Mouse (Mus musculus) embryonic facial prominence, embryonic 13.5 days (tissue): ENCODE results near the gene Larp6. TPM values are rescaled to one million over a fixed set of nuclear protein-coding genes. Genes with fewer than 3 reads are reported as not detected.

Experiments used
- ATAC-seq: fragments of 200-750 bp; cut with Nextera tagmentation; 2 replicates; pipeline ENCODE4 v1.8.0; 2017; ENCODE audit warnings: low read depth; ENCODE audit not compliant: insufficient number of reproducible peaks, insufficient read depth, low FRiP score, low TSS enrichment
- H3K27ac ChIP-seq: fragments of 300-500 bp; sonication (generic); 2 replicates; pipeline ENCODE4 v1.5.1; 2015; ENCODE audit warnings: moderate library complexity, mild to moderate bottlenecking, inconsistent platforms
- H3K27me3 ChIP-seq: fragments of 300-500 bp; sonication (generic); 2 replicates; pipeline ENCODE4 v1.6.1; 2015; ENCODE audit warnings: mild to moderate bottlenecking, inconsistent platforms
- H3K36me3 ChIP-seq: fragments of 300-500 bp; sonication (generic); 2 replicates; pipeline ENCODE4 v1.6.1; 2015; ENCODE audit warnings: mild to moderate bottlenecking, inconsistent platforms
- H3K4me1 ChIP-seq: fragments of 300-500 bp; sonication (generic); 2 replicates; pipeline ENCODE4 v1.6.1; 2015; ENCODE audit warnings: inconsistent platforms
- H3K4me2 ChIP-seq: fragments of 300-500 bp; sonication (generic); 2 replicates; pipeline ENCODE4 v1.6.1; 2015; ENCODE audit warnings: moderate library complexity, mild to moderate bottlenecking, inconsistent platforms
- H3K4me3 ChIP-seq: fragments of 300-500 bp; sonication (generic); 2 replicates; pipeline ENCODE4 v1.5.1; 2015; ENCODE audit warnings: mild to moderate bottlenecking, inconsistent platforms
- H3K9ac ChIP-seq: fragments of 300-500 bp; sonication (generic); 2 replicates; pipeline ENCODE4 v1.6.1; 2015; ENCODE audit warnings: mild to moderate bottlenecking, inconsistent platforms
- H3K9me3 ChIP-seq: fragments of 300-500 bp; sonication (generic); 2 replicates; pipeline ENCODE4 v1.6.1; 2016; ENCODE audit warnings: inconsistent platforms
- WGBS: fragments of 180-500 bp; shearing (Covaris S2); methylation state at CpG from one replicate; pipeline ENCODE4 v1.1.7; 2015; ENCODE audit warnings: mixed read lengths; 5-methylcytosine and 5-hydroxymethylcytosine counted together
- polyA plus RNA-seq: library from polyadenylated mRNA; unstranded; fragments of >200 nt; fragmentation: Nextera tagmentation; extraction: Ambion mirVana; gene quantifications from 2 replicates; pipeline ENCODE4 v1.2.1, GENCODE M21; 2015

Larp6 gene
- polyA plus RNA-seq, 1 experiment from 2014 or later, result 4.8 TPM

DNA sequence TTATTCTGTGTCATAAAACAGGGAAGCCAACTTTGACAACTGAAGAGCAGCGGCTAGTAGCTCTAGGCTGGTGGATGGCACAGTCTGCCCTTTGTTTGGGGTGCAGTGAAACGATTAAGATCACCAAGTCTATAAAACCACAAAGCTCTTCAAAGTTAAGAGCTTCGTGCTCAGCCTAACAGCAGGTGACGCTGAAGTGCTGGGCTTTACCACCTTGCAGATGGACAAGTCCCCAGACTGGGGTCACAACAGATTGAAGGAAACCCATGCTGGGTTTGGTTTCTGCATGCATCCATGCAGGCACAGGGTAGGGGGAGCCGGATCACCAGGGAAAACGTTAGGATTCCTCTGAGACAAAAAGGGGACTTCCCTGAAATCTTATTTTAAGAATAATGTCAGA, 33.8 kb downstream of the Larp6 start:
- Histone ChIP-seq H3K27me3 (peaks cover 4% of the 10 kb centered on the region; the same call in 1 of the 2 replicates), H3K4me3 (no peak overlapping the region), H3K4me2 (no peak overlapping the region), H3K9ac (no peak overlapping the region), H3K4me1 (peaks cover 11% of the 10 kb centered on the region), H3K36me3 (no peaks in the 10 kb centered on the region), H3K27ac (no peak overlapping the region), H3K9me3 (peaks cover 3% of the 10 kb centered on the region; the same call in 1 of the 2 replicates)
- ATAC-seq, result no peak
- 57% methylated on average over 6 of the region's 6 CpGs for WGBS

DNA sequence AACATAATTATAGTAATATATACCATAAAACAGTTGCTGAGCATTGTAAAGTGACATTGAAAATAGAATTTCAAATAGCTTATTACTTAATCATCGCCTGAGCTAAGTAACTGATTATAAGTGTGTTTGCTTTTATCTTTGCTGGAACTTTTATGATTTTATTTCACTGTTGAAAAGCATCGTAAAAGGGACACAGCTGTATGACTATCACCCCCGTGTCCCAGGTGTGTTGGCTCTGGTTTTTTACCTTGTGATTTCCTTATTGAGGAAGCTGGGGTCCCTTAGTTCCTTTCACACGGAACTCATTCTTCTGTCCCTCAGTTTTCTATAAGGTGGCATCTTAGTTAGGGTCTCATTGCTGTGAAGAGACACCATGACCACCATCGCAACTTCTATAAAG, 34.9 kb downstream of the Larp6 start:
- ATAC-seq, result no peak
- no peaks in the 10 kb centered on the region for H3K36me3 ChIP-seq
- H3K27me3 ChIP-seq, result peaks cover 4% of the 10 kb centered on the region; the same call in 1 of the 2 replicates
- WGBS, result 84% methylated on average over 5 of the region's 5 CpGs
- H3K4me2 ChIP-seq, result no peak overlapping the region
- H3K27ac ChIP-seq, result no peak overlapping the region
- no peak overlapping the region for H3K9ac ChIP-seq
- H3K9me3 ChIP-seq, result peaks cover 3% of the 10 kb centered on the region; the same call in 1 of the 2 replicates
- no peak overlapping the region for H3K4me3 ChIP-seq
- H3K4me1 ChIP-seq, result peaks cover 8% of the 10 kb centered on the region

DNA sequence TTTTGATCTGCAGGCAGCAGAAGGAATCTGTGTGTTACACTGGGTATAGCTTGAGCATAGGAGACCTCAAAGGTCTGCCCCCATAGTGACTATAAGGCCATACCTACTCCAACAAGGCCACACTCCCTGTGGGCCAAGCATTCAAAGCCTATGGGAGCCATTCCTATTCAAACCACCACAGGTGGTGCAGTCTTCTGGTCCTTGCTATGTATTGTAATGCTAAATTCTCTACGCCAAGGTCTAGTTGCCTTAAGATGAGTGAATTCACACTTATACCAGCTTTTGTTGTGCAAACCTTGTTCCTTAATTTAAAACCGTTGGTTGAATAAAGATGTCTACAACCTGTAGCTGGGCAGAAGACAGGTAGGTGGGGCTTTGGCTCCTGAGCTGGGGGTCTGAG, 35.4 kb downstream of the Larp6 start:
- Histone ChIP-seq H3K9me3 (peaks cover 3% of the 10 kb centered on the region; the same call in 1 of the 2 replicates), H3K9ac (no peak overlapping the region), H3K4me3 (no peak overlapping the region), H3K4me1 (peaks cover 3% of the 10 kb centered on the region), H3K4me2 (no peak overlapping the region), H3K27ac (no peak overlapping the region), H3K27me3 (peaks cover 4% of the 10 kb centered on the region; the same call in 1 of the 2 replicates), H3K36me3 (no peaks in the 10 kb centered on the region)
- 86% methylated on average over 2 of the region's 2 CpGs for WGBS
- no peak for ATAC-seq

DNA sequence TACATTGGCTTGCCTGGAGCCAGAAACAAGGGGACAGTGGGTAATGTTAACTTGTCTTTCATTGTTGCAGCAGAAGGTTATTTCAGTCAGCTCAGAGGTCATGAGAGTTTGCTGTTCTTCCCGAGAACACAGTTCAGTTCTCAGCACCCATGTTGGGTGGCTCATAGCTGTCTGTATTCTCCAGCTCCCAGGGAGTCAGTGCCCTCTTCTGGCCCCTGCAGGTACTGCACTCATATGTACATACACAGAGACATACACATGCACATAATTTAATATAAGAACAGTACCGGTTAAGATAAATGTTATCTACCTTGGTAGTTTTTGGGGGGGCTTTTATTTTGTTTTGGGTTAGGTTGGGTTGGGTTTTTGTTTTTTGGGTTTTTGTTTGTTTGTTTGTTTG, 36.3 kb downstream of the Larp6 start:
- no peak overlapping the region for H3K27ac ChIP-seq
- H3K36me3 ChIP-seq, result no peaks in the 10 kb centered on the region
- ATAC-seq, result no peak
- 80% methylated on average over 2 of the region's 2 CpGs for WGBS
- H3K4me1 ChIP-seq, result no peaks in the 10 kb centered on the region
- H3K4me2 ChIP-seq, result no peak overlapping the region
- peaks cover 3% of the 10 kb centered on the region; the same call in 1 of the 2 replicates for H3K9me3 ChIP-seq
- no peak overlapping the region for H3K4me3 ChIP-seq
- H3K9ac ChIP-seq, result no peak overlapping the region
- H3K27me3 ChIP-seq, result peaks cover 4% of the 10 kb centered on the region; the same call in 1 of the 2 replicates

DNA sequence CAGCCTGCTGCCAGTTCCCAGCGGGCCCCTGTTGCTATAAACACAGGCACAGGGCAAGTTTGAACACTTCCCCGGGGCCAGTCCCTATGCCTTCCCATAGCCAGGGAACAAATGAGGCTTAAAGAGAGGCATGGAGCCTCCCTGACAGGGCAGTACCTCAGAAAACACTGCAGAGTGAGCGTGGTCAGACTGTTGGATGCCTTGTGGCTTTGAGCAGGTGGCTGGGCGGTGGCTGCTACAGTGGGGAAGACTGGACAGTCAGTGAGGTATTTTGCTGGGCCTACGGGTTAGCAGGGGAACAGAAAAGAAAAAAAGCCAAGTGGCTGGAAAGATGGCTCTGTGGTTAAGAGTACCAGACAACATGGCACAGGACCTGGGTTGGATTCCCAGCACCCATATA, 38.3 kb downstream of the Larp6 start:
- Histone ChIP-seq H3K4me3 (no peak overlapping the region), H3K9me3 (peaks cover 3% of the 10 kb centered on the region; the same call in 1 of the 2 replicates), H3K27me3 (no peaks in the 10 kb centered on the region), H3K27ac (no peak overlapping the region), H3K4me1 (no peaks in the 10 kb centered on the region), H3K36me3 (no peaks in the 10 kb centered on the region), H3K9ac (no peak overlapping the region), H3K4me2 (no peak overlapping the region)
- WGBS, result 87% methylated on average over 5 of the region's 5 CpGs
- no peak for ATAC-seq

DNA sequence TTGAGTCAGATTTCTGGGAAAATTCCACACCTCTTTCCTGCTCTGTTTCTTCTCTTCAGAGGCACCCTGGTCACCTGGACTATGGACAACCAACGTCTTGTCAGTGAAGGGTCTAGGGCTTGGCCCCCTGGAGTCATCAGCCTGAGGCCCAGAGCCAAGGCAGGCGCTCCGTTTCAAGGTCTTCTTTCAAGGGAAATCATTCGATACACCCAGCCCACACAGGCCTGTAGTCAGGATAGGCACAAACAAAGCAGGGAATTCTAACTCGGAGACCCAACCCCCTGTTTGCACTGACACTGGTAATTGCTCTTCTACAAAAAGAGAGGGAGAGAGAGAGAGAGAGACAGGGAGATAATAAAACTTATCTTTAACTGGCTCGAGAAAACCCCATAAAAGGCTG, 39.2 kb downstream of the Larp6 start:
- WGBS, result 54% methylated on average over 6 of the region's 6 CpGs
- ATAC-seq, result no peak

DNA sequence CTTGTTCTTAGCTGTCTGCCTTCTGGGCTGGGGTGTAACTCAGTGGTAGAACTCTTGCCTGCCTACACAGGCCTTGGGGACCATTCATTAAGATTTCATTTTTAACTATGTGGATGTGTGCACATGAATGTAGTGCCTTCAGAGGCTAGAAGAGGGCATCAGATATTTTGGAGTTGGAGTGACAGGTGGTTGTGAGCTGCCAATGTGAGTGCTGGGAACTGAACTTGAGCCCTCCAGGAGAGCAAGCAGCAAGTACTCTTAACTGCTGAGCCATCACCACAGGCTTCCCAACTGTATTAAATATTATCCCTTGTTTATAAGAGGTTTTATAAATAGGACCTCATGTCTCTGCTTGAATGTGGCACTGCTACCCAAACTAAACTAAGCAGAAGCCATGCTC, 39.8 kb downstream of the Larp6 start:
- Histone ChIP-seq H3K27ac (no peak overlapping the region), H3K9me3 (peaks cover 3% of the 10 kb centered on the region; the same call in 1 of the 2 replicates), H3K4me2 (no peak overlapping the region), H3K36me3 (no peaks in the 10 kb centered on the region), H3K9ac (no peak overlapping the region), H3K4me3 (no peak overlapping the region), H3K4me1 (peaks cover 2% of the 10 kb centered on the region; the same call in 1 of the 2 replicates), H3K27me3 (no peaks in the 10 kb centered on the region)
- no peak for ATAC-seq

More for the DNA sequence above, 39.2 kb downstream of the Larp6 start:
- no peaks in the 10 kb centered on the region for H3K36me3 ChIP-seq
- H3K27ac ChIP-seq, result no peak overlapping the region
- H3K4me1 ChIP-seq, result no peaks in the 10 kb centered on the region
- peaks cover 3% of the 10 kb centered on the region; the same call in 1 of the 2 replicates for H3K9me3 ChIP-seq
- H3K4me3 ChIP-seq, result no peak overlapping the region
- H3K27me3 ChIP-seq, result no peaks in the 10 kb centered on the region
- no peak overlapping the region for H3K4me2 ChIP-seq
- no peak overlapping the region for H3K9ac ChIP-seq

DNA sequence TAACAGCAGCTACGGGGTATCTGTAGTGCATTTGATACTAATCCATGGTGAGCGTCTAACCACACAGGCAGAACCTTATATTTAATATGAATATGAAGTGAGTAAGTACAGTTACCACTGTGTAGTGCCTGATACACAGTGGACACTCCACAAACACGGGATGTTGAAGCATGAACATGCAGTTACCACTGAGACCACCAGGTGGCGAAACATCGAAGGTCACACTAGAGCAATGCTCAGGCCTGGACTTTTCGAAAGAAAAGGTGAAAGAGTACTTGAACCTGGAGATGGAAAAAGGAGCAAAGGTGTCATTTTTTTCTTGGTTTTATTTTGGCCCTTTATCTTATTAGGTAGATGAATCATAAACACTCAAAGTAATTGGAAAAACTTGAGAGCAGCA, 43.5 kb downstream of the Larp6 start:
- 33% methylated on average over 6 of the region's 6 CpGs for WGBS
- Histone ChIP-seq H3K36me3 (no peaks in the 10 kb centered on the region), H3K4me1 (peaks cover 20% of the 10 kb centered on the region; the same call in 1 of the 2 replicates), H3K27me3 (no peaks in the 10 kb centered on the region), H3K4me3 (no peak overlapping the region), H3K4me2 (no peak overlapping the region), H3K9me3 (no peaks in the 10 kb centered on the region), H3K9ac (no peak overlapping the region), H3K27ac (no peak overlapping the region)
- ATAC-seq, result no peak

DNA sequence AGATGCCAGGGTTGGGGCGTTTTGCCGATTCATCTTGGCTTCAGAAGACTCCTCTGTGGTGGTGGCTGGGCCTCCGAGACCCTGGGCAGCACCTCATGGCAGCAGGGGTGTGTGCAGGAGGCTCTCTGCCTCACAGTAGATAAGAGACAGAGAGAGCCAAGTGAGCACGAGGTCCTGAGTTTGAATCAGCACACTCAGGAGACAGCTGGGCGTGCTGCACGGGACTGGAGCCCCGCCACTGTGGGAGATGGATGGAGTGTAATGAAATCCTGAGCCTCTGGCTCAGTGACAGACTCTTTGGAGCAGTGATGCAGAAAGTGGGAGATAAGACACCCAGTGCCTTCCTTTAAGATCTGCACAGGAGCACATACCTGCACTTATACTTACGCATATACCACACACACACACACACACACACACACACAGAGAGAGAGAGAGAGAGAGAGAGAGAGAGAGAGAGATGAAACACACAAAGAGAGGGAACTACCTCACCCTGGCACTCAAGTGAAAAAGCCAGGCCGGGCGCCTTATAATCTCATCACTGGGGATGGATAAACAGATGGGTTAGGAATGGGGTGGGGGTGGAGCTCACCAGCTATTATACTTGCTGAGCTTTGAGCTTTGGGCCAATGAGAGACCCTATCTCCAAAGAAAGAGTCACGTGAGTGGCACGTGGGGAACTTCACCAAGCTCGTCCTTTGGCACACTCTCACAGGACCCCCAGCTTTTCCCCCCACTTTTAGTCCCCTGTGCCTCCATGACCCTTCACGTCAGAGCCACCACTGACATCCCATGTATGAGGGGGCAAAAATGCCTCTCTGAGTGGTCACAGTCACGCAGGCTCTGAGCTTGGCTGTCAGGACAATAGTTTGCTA, 44.3 kb downstream of the Larp6 start:
- H3K9me3 ChIP-seq, result no peaks in the 10 kb centered on the region
- 77% methylated on average over 15 of the region's 15 CpGs for WGBS
- no peak overlapping the region for H3K4me2 ChIP-seq
- H3K4me1 ChIP-seq, result peaks cover 20% of the 10 kb centered on the region; the same call in 1 of the 2 replicates
- no peaks in the 10 kb centered on the region for H3K27me3 ChIP-seq
- no peak overlapping the region for H3K4me3 ChIP-seq
- no peak overlapping the region for H3K9ac ChIP-seq
- ATAC-seq, result no peak
- H3K36me3 ChIP-seq, result no peaks in the 10 kb centered on the region
- no peak overlapping the region for H3K27ac ChIP-seq

DNA sequence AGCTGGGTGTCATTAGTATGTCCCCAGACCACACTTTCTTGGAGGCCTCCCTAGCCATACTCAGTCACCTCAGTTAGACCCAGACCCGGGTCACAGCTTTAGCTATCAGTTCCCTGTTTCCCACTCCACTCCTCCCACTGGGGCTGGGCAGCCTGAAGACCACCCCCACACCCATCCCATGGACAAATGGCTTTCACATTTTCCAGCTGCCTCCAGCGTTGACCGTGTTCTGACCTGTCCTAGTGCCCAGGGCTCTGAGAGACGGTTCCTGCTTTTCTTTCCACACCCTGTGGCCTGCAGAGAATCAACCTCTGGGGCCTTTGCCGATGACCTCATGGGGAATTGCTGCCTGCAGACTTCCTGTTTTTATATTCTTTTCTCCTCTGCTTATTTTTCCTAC, 45.0 kb downstream of the Larp6 start:
- no peak overlapping the region for H3K27ac ChIP-seq
- H3K9me3 ChIP-seq, result no peaks in the 10 kb centered on the region
- ATAC-seq, result no peak
- H3K36me3 ChIP-seq, result no peaks in the 10 kb centered on the region
- peaks cover 20% of the 10 kb centered on the region; the same call in 1 of the 2 replicates for H3K4me1 ChIP-seq
- no peak overlapping the region for H3K9ac ChIP-seq
- H3K27me3 ChIP-seq, result no peaks in the 10 kb centered on the region
- WGBS, result 21% methylated on average over 5 of the region's 5 CpGs
- H3K4me2 ChIP-seq, result no peak overlapping the region
- H3K4me3 ChIP-seq, result no peak overlapping the region

DNA sequence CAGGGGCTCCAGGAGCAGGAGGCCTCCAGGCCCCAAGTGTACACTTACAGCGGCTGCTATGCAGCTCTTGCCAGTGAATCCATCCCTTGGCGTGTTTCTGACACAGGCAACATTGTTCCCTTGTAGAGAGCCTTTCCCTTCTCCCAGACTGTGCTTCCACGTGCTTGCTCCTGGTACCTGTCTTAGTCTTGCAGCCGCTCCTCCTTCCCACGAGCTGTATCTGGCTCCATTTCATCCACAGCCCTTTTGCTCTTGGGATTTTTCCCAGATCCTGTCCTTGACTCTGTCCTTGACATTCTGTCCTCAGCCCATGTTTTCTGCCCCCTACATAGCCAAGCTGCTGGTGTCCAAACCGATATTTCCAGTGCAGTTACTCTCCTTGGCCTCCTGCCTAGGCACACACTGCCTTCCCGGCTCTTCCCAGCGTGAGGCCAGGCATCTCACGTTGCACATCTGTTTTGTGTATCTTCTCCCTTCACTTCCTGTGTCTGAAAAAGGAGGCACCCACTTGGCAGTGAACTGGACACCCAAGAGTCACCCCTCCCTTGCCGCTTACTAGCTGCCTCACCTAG, 46.7 kb downstream of the Larp6 start:
- WGBS, result 52% methylated on average over 10 of the region's 10 CpGs
- Histone ChIP-seq H3K9me3 (no peaks in the 10 kb centered on the region), H3K27me3 (no peaks in the 10 kb centered on the region), H3K4me2 (no peak overlapping the region), H3K27ac (no peak overlapping the region), H3K9ac (no peak overlapping the region), H3K4me3 (no peak overlapping the region), H3K4me1 (peaks cover 20% of the 10 kb centered on the region; the same call in 1 of the 2 replicates), H3K36me3 (no peaks in the 10 kb centered on the region)
- ATAC-seq, result no peak

DNA sequence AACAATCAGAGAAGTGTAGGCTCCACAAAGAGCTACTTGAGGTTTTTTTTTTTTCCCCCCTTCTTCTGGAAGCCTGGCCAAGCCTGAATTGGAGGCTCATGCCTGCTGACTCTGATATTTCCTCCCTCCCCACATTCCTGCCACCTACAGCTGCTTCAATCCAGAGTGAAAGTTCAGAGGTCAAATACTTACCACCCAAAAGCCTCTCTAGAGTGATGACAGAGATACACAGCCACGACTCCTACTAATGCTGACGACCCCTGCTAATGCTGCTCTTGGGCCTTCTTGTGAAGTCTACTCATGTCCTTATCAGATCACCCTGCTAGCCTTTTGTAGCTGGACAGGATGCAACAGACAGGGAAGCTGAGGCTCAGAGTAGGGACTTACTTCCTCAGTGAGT, 52.4 kb downstream of the Larp6 start:
- Histone ChIP-seq H3K9ac (no peak overlapping the region), H3K4me1 (no peaks in the 10 kb centered on the region; the same call in 1 of the 2 replicates), H3K4me3 (no peak overlapping the region), H3K27me3 (no peaks in the 10 kb centered on the region), H3K4me2 (no peak overlapping the region), H3K27ac (no peak overlapping the region), H3K36me3 (no peaks in the 10 kb centered on the region), H3K9me3 (no peaks in the 10 kb centered on the region)
- WGBS, result 18% methylated on average over 2 of the region's 2 CpGs
- ATAC-seq, result no peak
